Mouse (Mus musculus) limb, embryonic 14.5 days (tissue): ENCODE data around the gene Mrps26. TPM values are rescaled to one million over a fixed set of nuclear protein-coding genes. Genes with fewer than 3 reads are reported as not detected.
A peak's percentile ranks its signal among the peaks of the same experiment; 100 is the strongest.
"Not testable (repeated sequence)": the region's sequence is repeated elsewhere in the genome, so short reads cannot be mapped to it uniquely, and the experiment has no call there.

Experiments
- ATAC-seq: fragments of 200-750 bp; cut with Nextera tagmentation; 2 replicates; pipeline ENCODE4 v1.8.0; 2017; ENCODE audit warnings: low read depth, moderate number of reproducible peaks, moderate TSS enrichment; ENCODE audit not compliant: low FRiP score
- DNase-seq: peaks from one replicate; pipeline ENCODE4 v3.0.0-alpha.2; 2015; ENCODE audit warnings: low spot score
- H3K27ac ChIP-seq: fragments of 300-500 bp; sonication (generic); replicated peaks from 2 replicates; pipeline ENCODE4 v1.5.1; 2014; ENCODE audit warnings: low read depth, mild to moderate bottlenecking, low read length, moderate library complexity, mixed read lengths
- H3K27me3 ChIP-seq: fragments of 300-500 bp; sonication (generic); 2 replicates; pipeline ENCODE4 v1.6.1; 2014; ENCODE audit warnings: low read length, mixed read lengths; ENCODE audit not compliant: control insufficient read depth, insufficient read depth
- H3K36me3 ChIP-seq: fragments of 300-500 bp; sonication (generic); 2 replicates; pipeline ENCODE4 v1.6.1; 2014; ENCODE audit warnings: mild to moderate bottlenecking, low read length, moderate library complexity, mixed read lengths; ENCODE audit not compliant: control insufficient read depth, insufficient read depth
- H3K4me1 ChIP-seq: fragments of 300-500 bp; sonication (generic); 2 replicates; pipeline ENCODE4 v1.6.1; 2014; ENCODE audit warnings: antibody characterized with exemption, low read length, mixed read lengths; ENCODE audit not compliant: control insufficient read depth, insufficient read depth
- H3K4me2 ChIP-seq: fragments of 300-500 bp; sonication (generic); replicated peaks from 2 replicates; pipeline ENCODE4 v1.6.1; 2014; ENCODE audit warnings: low read depth, mild to moderate bottlenecking, low read length, moderate library complexity; ENCODE audit not compliant: severe bottlenecking
- H3K4me3 ChIP-seq: fragments of 300-500 bp; sonication (generic); replicated peaks from 2 replicates; pipeline ENCODE4 v1.5.1; 2014; ENCODE audit warnings: low read length
- H3K9ac ChIP-seq: fragments of 300-500 bp; sonication (generic); 2 replicates; pipeline ENCODE4 v1.6.1; 2014; ENCODE audit warnings: mild to moderate bottlenecking, low read depth, low read length, moderate library complexity; ENCODE audit not compliant: severe bottlenecking
- H3K9me3 ChIP-seq: fragments of 300-500 bp; sonication (generic); 2 replicates; pipeline ENCODE4 v1.6.1; 2016; ENCODE audit warnings: low read length; ENCODE audit not compliant: control insufficient read depth
- POLR2A ChIP-seq: fragments of 200-500 bp; IDR thresholded peaks from 2 replicates; pipeline ENCODE4 v1.8.0; 2012; ENCODE audit warnings: inconsistent platforms, mild to moderate bottlenecking, moderate library complexity, borderline replicate concordance; ENCODE audit not compliant: insufficient read depth, insufficient read length; ENCODE audit errors: extremely low read depth
- WGBS: fragments of 180-500 bp; shearing (Covaris S2); extraction: QIAGEN DNeasy Blood & Tissue Kit; methylation state at CpG from one replicate; pipeline ENCODE4 v1.1.7; 2014; 5-methylcytosine and 5-hydroxymethylcytosine counted together
- polyA plus RNA-seq, 2 experiments: library from polyadenylated mRNA; depleted of rRNA in 1 of 2; stranded (reverse) in 1 of 2; unstranded in 1 of 2; fragments of >200 nt; fragmentation: Nextera tagmentation in 1 of 2; extraction: Ambion mirVana in 1 of 2; gene quantifications; 2 replicates each; pipeline versions ENCODE4 v1.2.1 to v1.2.3; 2012 to 2014

Mrps26 gene
- polyA plus RNA-seq (2012; rRNA removed) (57.7 and 77.9 TPM in 2 replicates), polyA plus RNA-seq (2014; fragmentation: Nextera tagmentation; extraction: Ambion mirVana) (102 and 104 TPM in 2 replicates)

DNA sequence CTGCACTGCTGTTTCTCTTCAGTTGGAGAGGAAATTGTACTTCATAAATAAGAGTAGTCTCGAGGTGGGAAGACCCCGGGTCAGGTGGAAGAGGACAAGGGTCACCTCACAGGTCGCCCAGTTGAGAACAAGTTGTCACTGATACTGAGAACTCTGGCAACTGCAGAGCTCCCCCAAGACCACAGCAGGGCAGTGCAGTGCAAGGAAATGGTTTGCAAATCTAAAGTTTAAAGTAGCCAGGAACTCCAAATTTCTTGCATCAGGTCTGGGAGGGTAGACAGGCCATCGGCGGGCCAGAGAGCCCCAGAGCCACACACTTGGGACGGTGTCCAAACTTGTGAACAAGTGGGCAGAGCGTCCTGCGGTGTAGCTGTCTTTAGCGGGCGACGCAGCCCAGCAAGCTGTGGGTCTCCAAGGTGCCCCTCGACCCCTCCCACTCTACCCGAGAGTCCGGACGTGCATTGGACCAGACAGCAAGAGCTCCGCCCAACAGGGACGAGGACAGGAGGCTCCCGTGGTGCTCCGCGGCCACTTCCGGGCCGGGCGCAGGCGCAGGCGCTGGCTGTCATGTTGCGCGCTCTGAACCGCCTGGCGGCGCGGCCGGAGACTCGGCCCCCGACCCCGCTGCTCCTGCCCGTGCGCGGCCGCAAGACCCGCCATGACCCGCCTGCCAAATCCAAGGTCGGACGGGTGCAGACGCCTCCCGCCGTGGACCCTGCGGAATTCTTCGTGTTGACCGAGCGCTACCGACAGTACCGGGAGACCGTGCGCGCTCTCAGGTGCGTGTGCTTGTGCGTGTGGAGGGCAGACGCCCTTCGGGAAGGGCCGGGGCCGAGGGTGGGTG lies at the start of gene Mrps26:
TSS of gene Mrps26 (plus strand) at position 531 of the 844 bp plus-strand sequence.
- H3K27me3 ChIP-seq, result no peaks in the 10 kb centered on the region
- ATAC-seq (peak; percentile 98), DNase-seq (peak; percentile 92)
- H3K4me3 ChIP-seq, result peak within 1 kb of the TSS; percentile 90
- under 1% methylated on average over 59 of the region's 61 CpGs for WGBS
- H3K4me1 ChIP-seq, result peaks cover 14% of the 10 kb centered on the region
- peak within 1 kb of the TSS; percentile 86 for H3K9ac ChIP-seq
- 0 out of 2 replicates have a peak, but pooled peaks have one; percentile 37 for TF ChIP-seq POLR2A
- H3K9me3 ChIP-seq, result no peaks in the 10 kb centered on the region
- peak within 1 kb of the TSS; percentile 55 for H3K4me2 ChIP-seq
- H3K36me3 ChIP-seq, result peaks cover 18% of the 10 kb centered on the region
- H3K27ac ChIP-seq, result 0 out of 2 replicates have a peak within 1 kb of the TSS, but pooled peaks have one; percentile 9

DNA sequence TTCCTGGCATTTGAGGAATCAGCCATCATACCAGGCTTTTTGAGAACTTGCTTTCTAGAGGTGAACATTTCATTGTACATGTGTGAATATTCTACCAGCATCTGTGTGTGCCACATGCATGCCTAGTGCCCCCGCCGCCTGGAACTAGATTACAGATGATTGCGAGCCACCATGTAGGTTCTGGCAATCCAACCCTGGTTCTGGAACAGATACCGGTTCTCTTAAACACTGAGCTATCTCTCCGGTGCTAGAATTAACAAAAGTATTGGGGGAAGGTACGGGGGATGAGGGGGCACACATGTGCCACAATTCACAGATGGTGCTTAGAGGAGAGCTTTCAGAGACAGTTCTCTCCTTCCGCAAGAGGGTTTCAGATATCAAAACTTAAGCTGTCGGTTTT lies 49.6 kb upstream of the Mrps26 start:
- no peaks in the 10 kb centered on the region for H3K9me3 ChIP-seq
- DNase-seq, result no peak
- no peak overlapping the region for H3K27ac ChIP-seq
- H3K4me1 ChIP-seq, result no peaks in the 10 kb centered on the region
- H3K4me2 ChIP-seq, result no peak overlapping the region
- no peak for ATAC-seq
- no peak overlapping the region for H3K9ac ChIP-seq
- no peaks in the 10 kb centered on the region for H3K27me3 ChIP-seq
- peaks cover 31% of the 10 kb centered on the region for H3K36me3 ChIP-seq
- no peak overlapping the region for H3K4me3 ChIP-seq
- no peak for TF ChIP-seq POLR2A
- WGBS, result 94% methylated on average over 8 of the region's 8 CpGs

DNA sequence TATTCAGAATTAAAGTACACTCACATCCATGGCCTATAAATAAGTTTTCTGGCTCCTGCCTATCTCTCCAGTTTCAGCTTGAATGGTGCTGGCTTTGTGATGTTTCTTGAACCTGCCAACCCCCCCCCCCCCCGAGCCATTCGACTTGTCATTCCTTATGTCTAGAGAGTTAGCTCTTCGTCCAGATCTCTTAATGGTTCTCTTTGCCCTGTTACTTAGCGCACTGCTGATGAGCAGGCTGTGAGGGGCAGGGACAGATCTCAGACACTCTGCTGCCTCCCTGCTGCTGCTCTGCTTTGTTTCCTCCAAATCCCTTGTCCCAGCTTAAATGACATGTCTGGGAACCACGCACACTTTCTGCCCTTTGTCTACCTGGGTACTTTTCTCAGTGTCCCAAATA lies 47.8 kb upstream of the Mrps26 start:
- no peak overlapping the region for H3K4me3 ChIP-seq
- no peaks in the 10 kb centered on the region for H3K4me1 ChIP-seq
- H3K9ac ChIP-seq, result no peak overlapping the region
- no peak overlapping the region for H3K27ac ChIP-seq
- DNase-seq (no peak), ATAC-seq (no peak)
- WGBS, result 79% methylated on average over 5 of the region's 5 CpGs
- H3K4me2 ChIP-seq, result no peak overlapping the region
- TF ChIP-seq POLR2A, result no peak
- H3K9me3 ChIP-seq, result no peaks in the 10 kb centered on the region
- peaks cover 33% of the 10 kb centered on the region for H3K36me3 ChIP-seq
- H3K27me3 ChIP-seq, result no peaks in the 10 kb centered on the region

DNA sequence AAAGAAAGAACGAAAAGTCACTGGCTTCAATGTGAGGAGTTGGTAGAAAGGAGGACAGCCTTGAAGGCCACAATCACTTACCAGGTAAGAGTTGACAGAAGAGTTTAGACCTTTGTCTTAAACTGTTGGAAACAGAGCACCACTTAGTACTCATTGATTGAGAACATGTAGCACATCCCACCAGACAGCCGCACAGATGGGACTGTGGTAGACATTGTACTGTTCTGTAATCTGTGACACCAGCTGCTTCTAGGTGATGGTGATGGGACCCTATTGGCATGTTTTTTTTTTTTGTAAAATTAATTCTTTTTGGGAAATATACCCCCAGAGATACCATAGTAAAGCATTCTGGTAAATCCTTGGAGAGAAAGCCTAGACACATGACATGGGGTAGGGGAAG lies 41.6 kb upstream of the Mrps26 start:
- Histone ChIP-seq H3K9me3 (no peaks in the 10 kb centered on the region), H3K9ac (no peak overlapping the region), H3K4me3 (no peak overlapping the region), H3K27me3 (no peaks in the 10 kb centered on the region), H3K4me2 (no peak overlapping the region), H3K27ac (no peak overlapping the region), H3K36me3 (peaks cover 63% of the 10 kb centered on the region), H3K4me1 (no peaks in the 10 kb centered on the region)
- DNase-seq (no peak), ATAC-seq (no peak)
- no peak for TF ChIP-seq POLR2A
- 98% methylated on average over 2 of the region's 2 CpGs for WGBS

DNA sequence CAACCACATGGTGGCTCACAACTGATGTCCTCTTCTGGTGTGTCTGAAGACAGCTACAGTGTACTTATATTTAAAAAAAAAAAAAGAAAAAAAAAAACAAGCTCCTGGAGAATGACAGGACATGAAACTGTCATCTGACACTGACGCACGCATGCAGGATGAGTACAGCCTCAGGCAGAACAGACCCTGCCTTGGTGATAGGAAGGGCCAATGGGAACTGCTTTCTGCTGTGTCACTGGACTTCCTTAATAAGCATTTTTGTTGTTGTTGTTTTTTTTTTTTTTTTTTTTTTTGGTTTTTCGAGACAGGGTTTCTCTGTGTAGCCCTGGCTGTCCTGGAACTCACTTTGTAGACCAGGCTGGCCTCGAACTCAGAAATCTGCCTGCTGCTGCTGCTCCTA lies 38.1 kb upstream of the Mrps26 start:
- ATAC-seq, H3K4me2 ChIP-seq, H3K27me3 ChIP-seq, H3K4me1 ChIP-seq, H3K9ac ChIP-seq, H3K4me3 ChIP-seq, DNase-seq, H3K27ac ChIP-seq, H3K9me3 ChIP-seq: not testable (repeated sequence)
- WGBS, result 91% methylated on average over 3 of the region's 4 CpGs
- H3K36me3 ChIP-seq, result peaks cover 46% of the 10 kb centered on the region

DNA sequence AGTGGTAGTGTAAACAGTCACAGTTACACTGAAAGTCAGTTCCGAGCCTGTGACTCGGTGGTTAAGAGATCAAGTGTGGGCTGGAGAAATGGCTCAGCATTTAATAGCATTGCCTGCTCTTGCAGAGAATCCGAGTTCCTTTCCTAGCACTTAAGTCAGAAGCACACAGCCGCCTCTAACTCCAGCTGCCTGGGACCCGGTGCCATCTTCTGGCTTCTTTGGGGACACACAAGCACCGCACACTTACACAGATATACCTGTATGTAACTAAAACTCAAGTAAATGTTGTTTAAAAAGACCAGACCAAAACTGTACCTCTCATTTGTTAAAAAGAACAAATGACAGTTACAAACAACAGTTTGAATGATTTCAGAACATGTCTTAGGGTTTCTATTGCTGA lies 35.1 kb upstream of the Mrps26 start:
- no peak overlapping the region for H3K4me2 ChIP-seq
- H3K4me1 ChIP-seq, result no peaks in the 10 kb centered on the region
- no peak overlapping the region for H3K9ac ChIP-seq
- H3K36me3 ChIP-seq, result peaks cover 50% of the 10 kb centered on the region
- 88% methylated on average over 6 of the region's 6 CpGs for WGBS
- no peak overlapping the region for H3K4me3 ChIP-seq
- H3K27me3 ChIP-seq, result no peaks in the 10 kb centered on the region
- ATAC-seq, result no peak
- no peak overlapping the region for H3K27ac ChIP-seq
- H3K9me3 ChIP-seq, result no peaks in the 10 kb centered on the region
- DNase-seq, result no peak
- TF ChIP-seq POLR2A, result no peak
